Mouse (Mus musculus): ENCODE results near the gene Gm45213.
"Not testable (repeated sequence)": the region's sequence is repeated elsewhere in the genome, so short reads cannot be mapped to it uniquely, and the experiment has no call there.

The Gm45213 gene

DNA sequence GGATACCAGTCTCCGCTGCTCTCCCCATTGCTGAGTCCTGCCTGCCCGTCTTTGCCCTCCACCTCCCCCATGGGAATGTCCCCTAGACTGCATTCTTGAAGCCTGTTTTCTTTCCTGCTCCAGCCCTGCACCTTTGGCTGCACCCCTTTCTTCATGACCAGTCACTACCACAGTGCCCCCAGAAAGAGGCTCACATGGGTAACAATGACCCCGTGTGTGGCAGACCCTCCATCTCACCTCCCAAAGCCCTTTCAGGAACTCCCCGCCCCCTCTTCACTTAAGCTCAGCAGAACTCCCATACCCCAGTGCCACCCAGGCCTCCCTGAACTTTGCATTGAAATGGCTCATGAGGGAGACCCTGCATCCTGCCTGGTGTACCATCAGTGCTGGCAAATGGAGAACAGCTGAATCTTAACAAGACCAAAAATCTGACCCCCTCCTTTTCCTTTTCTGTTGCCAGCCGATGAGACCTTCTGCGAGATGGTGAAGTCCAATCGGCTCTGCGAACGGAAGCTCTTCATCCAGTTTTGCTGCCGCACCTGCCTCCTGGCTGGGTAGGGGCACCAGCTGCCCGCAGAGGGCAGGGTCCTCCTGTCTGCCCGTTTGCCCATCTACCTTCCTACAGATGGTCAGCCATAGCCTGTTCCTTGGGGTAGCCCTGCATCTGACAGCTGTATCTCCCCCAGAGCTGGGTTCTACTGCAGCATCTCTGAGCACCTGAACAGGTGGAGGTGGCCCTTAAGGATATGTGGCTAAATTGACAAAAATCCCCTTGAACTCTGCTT, 5.2 kb downstream of the Gm45213 start:
- DNase-seq (ENCODE audit: low spot score in 2 of 2): no peak

DNA sequence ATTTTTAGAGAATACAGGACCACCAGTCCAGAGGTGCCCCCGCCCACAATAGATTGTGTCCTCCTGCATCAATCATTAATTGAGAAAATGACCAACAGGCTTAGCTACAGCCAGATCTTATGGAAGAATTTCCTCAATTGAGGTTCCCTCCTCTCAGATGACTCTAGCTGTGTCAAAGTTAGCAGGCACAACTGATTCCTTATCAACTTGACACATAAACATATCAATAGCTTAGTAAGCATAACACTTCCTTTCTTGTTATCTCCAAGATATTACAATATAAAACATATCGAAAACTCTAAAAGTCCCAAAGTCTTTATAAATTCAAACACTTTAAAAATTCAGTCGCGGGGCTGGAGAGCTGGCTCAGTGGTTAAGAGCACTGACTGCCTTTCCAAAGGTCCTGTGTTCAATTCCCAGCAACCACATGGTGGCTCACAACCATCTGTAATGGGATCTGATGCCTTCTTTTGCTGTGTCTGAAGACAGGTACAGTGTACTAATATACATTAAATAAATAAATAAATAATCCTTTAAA, 10.6 kb downstream of the Gm45213 start:
- DNase-seq (ENCODE audit: low spot score in 2 of 2): no peak

- DNase-seq (ENCODE audit: low spot score in 2 of 2): not testable (repeated sequence)
Observed at GRCm38 (mm10) chr7:66055356-66055755, 12.0 kb downstream of the Gm45213 start.

GRCm38 (mm10) chr7:66058703-66059102, 15.3 kb downstream of the Gm45213 start, which contains the start of gene Snrpa1:
Gene Snrpa1, plus strand, starts transcription at chr7:66059003.
- DNase-seq (ENCODE audit: low spot score in 2 of 2): no peak

- DNase-seq (ENCODE audit: low spot score in 2 of 2): peak; percentile 88 to 90
Observed at GRCm38 (mm10) chr7:66060066-66060956, 16.9 kb downstream of the Gm45213 start.

DNA sequence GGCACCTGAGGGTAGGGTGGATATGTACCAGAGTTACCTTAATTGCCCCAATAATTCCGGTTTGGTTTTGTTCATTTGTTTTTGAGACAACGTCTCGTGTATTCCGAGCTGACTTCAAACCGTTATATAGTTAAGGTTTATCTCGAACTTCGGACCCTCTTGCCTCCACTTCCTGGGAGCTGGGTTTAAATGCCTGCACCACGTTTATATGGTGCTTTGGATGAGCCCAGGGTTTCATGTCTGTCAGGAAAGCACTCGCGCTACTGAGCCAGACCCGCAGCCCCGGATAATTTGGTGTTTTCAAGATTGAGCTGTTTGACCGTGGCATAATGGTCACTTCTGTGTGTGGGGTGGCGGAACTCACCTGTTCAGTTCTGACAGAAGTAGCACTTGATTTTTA, 17.7 kb downstream of the Gm45213 start:
- DNase-seq (ENCODE audit: low spot score in 2 of 2): no peak

DNA sequence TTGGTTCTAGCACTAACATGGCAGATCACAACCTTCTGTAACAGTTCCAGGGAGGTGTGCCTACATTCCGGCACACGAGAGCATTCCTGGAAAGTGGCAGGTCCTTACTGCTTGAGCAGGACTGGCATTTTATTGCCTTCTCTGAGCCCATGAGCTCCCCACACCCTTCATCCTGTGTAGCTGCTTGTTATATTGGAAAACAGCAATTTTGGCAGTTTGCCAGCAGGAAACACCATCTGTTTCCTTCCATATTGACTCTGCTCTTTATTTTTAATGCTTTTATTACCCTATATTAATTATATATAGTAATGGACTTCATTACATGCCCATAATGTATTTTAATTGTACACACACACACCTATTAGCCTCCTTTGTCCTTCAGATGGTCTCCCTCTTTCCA, 33.0 kb downstream of the Gm45213 start:
- DNase-seq (ENCODE audit: low spot score in 2 of 2): peak; percentile 23 to 36

DNA sequence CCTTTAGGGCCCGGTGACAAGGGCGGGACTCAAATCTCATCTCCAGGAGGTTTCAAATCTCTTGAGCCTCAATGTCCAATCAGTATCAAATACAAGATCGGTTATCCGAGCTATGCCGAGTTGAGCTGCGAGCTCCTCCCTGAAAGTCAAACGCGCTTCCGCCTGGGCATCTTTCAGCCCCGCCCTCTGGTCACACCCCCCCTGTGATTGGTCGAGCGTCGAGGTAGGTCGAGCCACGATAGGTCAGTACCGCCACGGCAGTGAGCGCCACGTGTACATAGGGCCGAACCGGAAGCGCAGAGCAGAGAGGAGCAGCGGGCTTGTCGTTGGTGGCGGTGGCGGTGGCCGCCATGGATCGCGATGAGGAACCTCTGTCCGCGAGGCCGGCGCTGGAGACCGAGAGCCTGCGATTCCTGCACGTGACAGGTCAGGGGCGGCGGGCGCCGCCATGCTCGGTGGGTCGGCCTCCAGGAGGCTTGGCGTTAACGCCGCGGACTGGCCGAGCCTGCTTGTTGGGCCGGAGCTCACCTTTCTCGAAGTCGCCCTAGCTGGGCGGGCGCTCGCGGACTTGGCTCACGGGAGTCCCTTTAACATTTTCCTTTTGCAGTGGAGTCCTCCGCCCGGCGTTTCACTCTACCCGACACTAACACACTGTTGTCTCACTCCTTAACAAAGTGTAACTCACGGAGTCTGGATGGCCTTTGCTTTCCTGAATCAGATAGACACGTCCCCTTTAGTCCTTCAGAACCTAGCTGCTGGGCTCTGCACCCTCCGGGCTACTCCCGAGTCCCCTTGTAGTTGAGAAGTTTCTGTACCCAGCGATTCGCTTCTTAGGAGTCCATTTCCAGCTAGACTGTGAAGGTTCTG, 36.2 kb downstream of the Gm45213 start, which contains the start of gene Selenos:
Gene Selenos (plus strand): TSS at position 286 of the 867 bp plus-strand sequence.
- peak; percentile 97 to 98 for DNase-seq (ENCODE audit: low spot score in 2 of 2)

DNA sequence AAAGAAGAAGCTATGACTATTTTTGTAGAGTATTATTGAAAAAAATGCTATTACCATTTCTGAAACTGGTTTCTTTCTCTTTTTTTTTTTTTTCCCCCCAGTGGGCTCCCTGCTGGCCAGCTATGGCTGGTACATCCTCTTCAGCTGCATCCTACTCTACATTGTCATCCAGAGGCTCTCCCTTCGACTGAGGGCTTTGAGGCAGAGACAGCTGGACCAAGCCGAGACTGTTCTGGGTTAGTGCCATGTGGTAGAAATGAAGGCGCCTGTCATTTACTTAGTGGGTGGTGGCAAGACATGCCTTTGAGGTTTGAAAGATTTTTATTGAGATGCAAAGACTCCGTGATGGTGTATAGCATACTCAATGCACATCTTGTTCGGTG, 36.8 kb downstream of the Gm45213 start:
- peak in 1 of 2 experiments; percentile 18 for DNase-seq (ENCODE audit: low spot score in 2 of 2)

GRCm38 (mm10) chr7:66083757-66084156, 40.4 kb downstream of the Gm45213 start:
- DNase-seq (ENCODE audit: low spot score in 2 of 2): no peak

DNA sequence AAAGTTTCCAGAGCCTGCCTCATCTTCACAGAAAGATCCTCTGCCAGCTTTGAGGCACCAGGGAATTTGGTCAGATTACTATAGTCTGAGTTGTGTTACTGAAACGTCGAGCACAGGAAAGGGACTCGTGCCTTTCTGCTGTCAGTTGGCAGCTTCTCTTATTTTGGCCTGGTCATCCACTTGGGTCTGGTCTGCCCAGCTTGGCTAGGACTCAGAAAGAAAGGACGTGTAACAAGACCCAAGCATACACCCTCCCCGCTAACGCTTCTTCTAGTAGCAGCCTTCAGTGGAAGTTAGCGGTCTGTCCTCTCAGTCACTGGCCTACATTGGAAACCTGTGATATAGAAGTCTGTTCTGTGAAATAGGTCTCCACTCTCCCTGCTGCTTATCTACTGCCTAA, 41.1 kb downstream of the Gm45213 start:
- no peak for DNase-seq (ENCODE audit: low spot score in 2 of 2)

- peak; percentile 58 to 69 for DNase-seq (ENCODE audit: low spot score in 2 of 2)
Observed at GRCm38 (mm10) chr7:66087652-66088051, 44.2 kb downstream of the Gm45213 start.

DNA sequence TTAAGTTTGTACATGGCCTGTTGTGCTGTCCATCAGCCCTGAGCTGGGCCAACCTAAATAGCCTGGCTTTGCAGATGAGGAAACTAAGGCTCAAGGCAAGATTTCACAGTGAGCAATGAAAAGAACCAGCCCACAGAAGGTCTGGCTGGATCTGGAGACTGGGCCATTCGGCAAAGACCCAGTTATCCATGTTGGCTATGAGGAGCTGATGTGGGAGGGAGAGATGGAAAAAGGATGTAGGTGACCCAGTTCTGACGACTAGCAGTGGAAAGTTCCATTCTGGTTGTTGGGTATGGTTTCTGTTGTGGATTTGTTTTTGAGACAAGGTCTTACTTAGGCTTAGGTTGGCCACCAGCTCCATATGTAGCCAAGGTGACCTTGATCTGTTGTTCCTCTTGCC, 44.7 kb downstream of the Gm45213 start:
- DNase-seq (ENCODE audit: low spot score in 2 of 2): peak; percentile 26 to 39

DNA sequence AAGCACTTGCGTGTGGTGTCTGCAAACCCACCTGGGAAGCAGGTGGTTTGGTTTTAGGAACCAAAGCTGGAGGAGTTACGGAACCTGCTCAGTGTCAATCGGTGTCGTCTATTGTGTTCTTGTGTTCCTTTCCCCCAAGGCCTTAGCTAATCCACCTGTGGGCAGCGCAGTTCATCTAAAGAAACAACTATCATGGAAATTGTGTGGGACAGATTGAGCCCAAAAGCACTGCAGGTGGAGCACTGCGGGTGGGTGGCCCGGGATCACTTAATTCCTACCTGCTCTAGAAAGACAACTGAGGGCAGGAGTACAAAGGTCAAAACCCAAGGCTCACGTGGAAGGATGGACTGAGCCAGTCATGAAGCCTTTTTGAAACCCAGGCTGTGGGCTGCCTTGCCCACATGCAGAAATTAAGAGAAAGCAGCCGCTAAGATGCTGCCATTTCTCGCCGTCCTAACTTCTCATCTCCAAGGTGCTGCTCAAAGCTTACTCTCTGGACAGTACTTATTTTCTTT, 47.3 kb downstream of the Gm45213 start:
- no peak for DNase-seq (ENCODE audit: low spot score in 2 of 2)

DNA sequence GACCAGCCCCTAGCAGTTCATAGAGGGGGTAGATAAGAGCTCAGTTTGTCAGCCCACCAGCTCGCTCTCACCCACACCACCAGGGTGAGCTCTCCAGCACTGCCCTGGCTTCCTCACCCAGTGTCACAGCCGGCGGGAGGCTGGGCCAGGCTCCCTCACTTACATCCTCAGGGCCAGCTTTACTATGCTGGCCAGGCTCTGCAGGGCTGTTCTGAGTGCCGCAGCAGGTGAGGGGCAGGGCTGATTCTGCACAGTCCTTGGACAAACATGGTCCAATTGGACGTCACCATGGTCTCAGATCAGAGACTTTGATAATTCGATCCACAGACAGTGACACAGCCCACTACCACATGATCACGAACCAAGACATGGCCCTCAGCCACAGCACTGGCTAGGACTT, 48.2 kb downstream of the Gm45213 start:
- DNase-seq (ENCODE audit: low spot score in 2 of 2): no peak

DNA sequence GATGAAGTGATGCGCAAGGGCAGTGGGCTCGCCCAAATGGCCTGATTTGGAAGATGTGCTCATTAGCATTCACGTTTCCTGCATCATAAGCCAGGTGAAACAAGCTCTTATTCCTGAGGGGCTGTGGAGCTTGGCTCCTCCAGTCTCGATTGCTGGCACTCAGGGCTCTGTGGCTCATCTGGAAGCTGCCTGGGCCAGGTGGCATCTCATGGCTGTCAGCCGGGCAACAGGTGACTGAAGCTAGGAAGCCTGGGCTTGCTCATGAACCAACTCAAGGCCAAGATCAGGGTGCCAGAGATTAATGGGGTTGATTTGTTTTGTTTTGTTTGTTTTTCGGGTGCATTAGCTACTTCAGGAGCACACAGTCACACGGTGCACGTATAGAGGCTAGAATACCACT, 49.3 kb downstream of the Gm45213 start:
- no peak for DNase-seq (ENCODE audit: low spot score in 2 of 2)

GRCm38 (mm10) chr7:66094141-66094540, 50.7 kb downstream of the Gm45213 start:
- DNase-seq (ENCODE audit: low spot score in 2 of 2): no peak

GRCm38 (mm10) chr7:66098803-66099202, 55.4 kb downstream of the Gm45213 start:
- no peak for DNase-seq (ENCODE audit: low spot score in 2 of 2)

DNA sequence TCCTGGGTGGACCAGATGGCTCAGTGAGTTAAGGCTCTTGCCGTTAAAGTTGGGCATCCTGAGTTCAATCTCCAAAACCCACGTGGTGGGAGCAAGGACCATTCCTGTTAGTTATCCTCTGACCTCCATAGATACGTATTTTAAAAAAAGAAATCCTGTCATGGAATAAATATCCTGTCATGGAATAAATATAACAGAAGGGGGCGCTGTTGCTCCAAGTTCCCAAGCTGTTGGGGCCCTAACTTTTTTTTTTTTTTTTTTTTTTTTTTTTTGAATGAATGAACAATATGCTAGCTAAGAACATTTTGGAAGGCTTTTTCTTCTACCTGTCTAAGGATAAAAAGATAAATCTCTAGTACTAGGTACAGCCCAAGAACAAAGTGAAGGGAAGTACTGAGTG, 58.5 kb downstream of the Gm45213 start:
- DNase-seq (ENCODE audit: low spot score in 2 of 2): no peak

- DNase-seq (ENCODE audit: low spot score in 2 of 2): no peak
Observed at GRCm38 (mm10) chr7:66104531-66104930, 61.1 kb downstream of the Gm45213 start.

GRCm38 (mm10) chr7:66105771-66106170, 62.4 kb downstream of the Gm45213 start:
- no peak for DNase-seq (ENCODE audit: low spot score in 2 of 2)

Measured in right cerebral cortex, adult 2 months (tissue).